Mouse (Mus musculus) testis, adult 2 months (tissue): ENCODE results near the gene Trim25. TPM values are rescaled to one million over a fixed set of nuclear protein-coding genes. Genes with fewer than 3 reads are reported as not detected.
A peak's percentile ranks its signal among the peaks of the same experiment; 100 is the strongest.

Experiments
- H3K27ac ChIP-seq: fragments of 200-500 bp; 2 replicates; pipeline ENCODE4 v1.5.1; 2012; ENCODE audit warnings: low read depth, low read length; ENCODE audit not compliant: control insufficient read depth, insufficient read depth
- H3K27me3 ChIP-seq: fragments of 200-500 bp; 2 replicates; pipeline ENCODE4 v1.6.1; 2012; ENCODE audit warnings: mild to moderate bottlenecking, low read length, moderate library complexity; ENCODE audit not compliant: control insufficient read depth, insufficient read depth
- H3K36me3 ChIP-seq: fragments of 200-500 bp; 2 replicates; pipeline ENCODE4 v1.6.1; 2012; ENCODE audit warnings: mild to moderate bottlenecking, low read length; ENCODE audit not compliant: control insufficient read depth, insufficient read depth
- H3K4me1 ChIP-seq: fragments of 200-500 bp; 2 replicates; pipeline ENCODE4 v1.6.1; 2012; ENCODE audit warnings: low read length; ENCODE audit not compliant: control insufficient read depth, insufficient read depth
- H3K4me3 ChIP-seq: fragments of 200-500 bp; 2 replicates; pipeline ENCODE4 v1.5.1; 2012; ENCODE audit warnings: low read depth, mild to moderate bottlenecking, low read length, moderate library complexity, mixed read lengths; ENCODE audit not compliant: control insufficient read depth
- CTCF ChIP-seq: fragments of 200-500 bp; IDR thresholded peaks from 2 replicates; pipeline ENCODE4 v1.5.1; 2012; ENCODE audit warnings: low read depth, mild to moderate bottlenecking, inconsistent platforms, low read length, moderate library complexity; ENCODE audit not compliant: control insufficient read depth, insufficient read depth, insufficient replicate concordance
- POLR2A ChIP-seq: fragments of 200-500 bp; IDR thresholded peaks from 2 replicates; pipeline ENCODE4 v1.6.1; 2012; ENCODE audit warnings: low read depth, mild to moderate bottlenecking, inconsistent platforms, low read length, moderate library complexity; ENCODE audit not compliant: control insufficient read depth
- polyA plus RNA-seq: library from polyadenylated mRNA; depleted of rRNA; stranded (reverse); fragments of >200 nt; gene quantifications from 2 replicates; pipeline ENCODE4 v1.2.3, GENCODE M21; 2012

Trim25 gene
- polyA plus RNA-seq, 1 experiment: 4.3 TPM

- Histone ChIP-seq H3K27me3 (no peaks in the 10 kb centered on the region), H3K36me3 (peaks cover 4% of the 10 kb centered on the region), H3K27ac (no peak overlapping the region), H3K4me1 (no peaks in the 10 kb centered on the region), H3K4me3 (no peak overlapping the region)
- TF ChIP-seq CTCF: no peak
- TF ChIP-seq POLR2A: no peak
Observed at GRCm38 (mm10) chr11:88981337-88981736, 17.8 kb upstream of the Trim25 start.

GRCm38 (mm10) chr11:88986616-88987015, 12.6 kb upstream of the Trim25 start:
- Histone ChIP-seq H3K36me3 (peaks cover 3% of the 10 kb centered on the region), H3K27me3 (no peaks in the 10 kb centered on the region), H3K4me1 (no peaks in the 10 kb centered on the region), H3K27ac (no peak overlapping the region), H3K4me3 (no peak overlapping the region)
- TF ChIP-seq POLR2A (no peak), CTCF (no peak)

GRCm38 (mm10) chr11:88988956-88989355, 10.2 kb upstream of the Trim25 start:
- no peak overlapping the region for H3K27ac ChIP-seq
- H3K27me3 ChIP-seq: no peaks in the 10 kb centered on the region
- TF ChIP-seq POLR2A (no peak), CTCF (no peak)
- H3K36me3 ChIP-seq: peaks cover 2% of the 10 kb centered on the region
- no peak overlapping the region for H3K4me3 ChIP-seq
- H3K4me1 ChIP-seq: no peaks in the 10 kb centered on the region

GRCm38 (mm10) chr11:88989530-88989929, 9.6 kb upstream of the Trim25 start:
- no peaks in the 10 kb centered on the region for H3K27me3 ChIP-seq
- H3K4me3 ChIP-seq: no peak overlapping the region
- no peaks in the 10 kb centered on the region for H3K4me1 ChIP-seq
- H3K36me3 ChIP-seq: peaks cover 2% of the 10 kb centered on the region
- TF ChIP-seq POLR2A (no peak), CTCF (no peak)
- H3K27ac ChIP-seq: no peak overlapping the region

- Histone ChIP-seq H3K27me3 (no peaks in the 10 kb centered on the region), H3K4me1 (no peaks in the 10 kb centered on the region), H3K27ac (no peak overlapping the region), H3K36me3 (peaks cover 2% of the 10 kb centered on the region; the same call in 1 of the 2 replicates), H3K4me3 (no peak overlapping the region)
- no peak for TF ChIP-seq CTCF
- no peak for TF ChIP-seq POLR2A
Observed at GRCm38 (mm10) chr11:88993186-88993585, 6.0 kb upstream of the Trim25 start.

- no peak for TF ChIP-seq POLR2A
- peak; percentile 26; the same call in 1 of the 2 replicates for TF ChIP-seq CTCF
- Histone ChIP-seq H3K27me3 (no peaks in the 10 kb centered on the region), H3K4me1 (no peaks in the 10 kb centered on the region), H3K4me3 (no peak overlapping the region), H3K36me3 (peaks cover 2% of the 10 kb centered on the region; the same call in 1 of the 2 replicates), H3K27ac (no peak overlapping the region)
Observed at GRCm38 (mm10) chr11:88993625-88994024, 5.6 kb upstream of the Trim25 start.

- H3K36me3 ChIP-seq: no peaks in the 10 kb centered on the region
- H3K27me3 ChIP-seq: no peaks in the 10 kb centered on the region
- no peak overlapping the region for H3K27ac ChIP-seq
- peaks cover 5% of the 10 kb centered on the region for H3K4me1 ChIP-seq
- no peak overlapping the region for H3K4me3 ChIP-seq
- TF ChIP-seq CTCF (no peak), POLR2A (no peak)
Observed at GRCm38 (mm10) chr11:88994492-88994891, 4.7 kb upstream of the Trim25 start.

GRCm38 (mm10) chr11:88995616-88996015, 3.6 kb upstream of the Trim25 start:
- Histone ChIP-seq H3K27me3 (no peaks in the 10 kb centered on the region), H3K4me3 (no peak overlapping the region), H3K4me1 (peaks cover 10% of the 10 kb centered on the region), H3K27ac (no peak overlapping the region), H3K36me3 (no peaks in the 10 kb centered on the region)
- TF ChIP-seq POLR2A (no peak), CTCF (no peak)
